Mouse (Mus musculus) lung, postnatal 10 days (tissue): ENCODE results near the gene Ano5.

Experiments
- DNase-seq: peaks from one replicate; pipeline ENCODE4 v3.0.0; 2021

Gene Ano5

GRCm38 (mm10) chr7:51510671-51511651 is at the start of gene Ano5:
Gene Ano5 (plus strand): TSS chr7:51511029.
- DNase-seq, result peak; percentile 45

GRCm38 (mm10) chr7:51499396-51499795 is 11.4 kb upstream of the Ano5 start:
- DNase-seq, result no peak

- no peak for DNase-seq
These were observed 6.9 kb upstream of the Ano5 start for GRCm38 (mm10) chr7:51503940-51504339.

GRCm38 (mm10) chr7:51510147-51510546 is 682 bp upstream of the Ano5 start:
- no peak for DNase-seq

- DNase-seq, result no peak
These were observed 28.5 kb downstream of the Ano5 start for GRCm38 (mm10) chr7:51539344-51539743.

- peak; percentile 5 for DNase-seq
These were observed 29.9 kb downstream of the Ano5 start for GRCm38 (mm10) chr7:51540736-51541135.

GRCm38 (mm10) chr7:51600021-51600420 is 89.2 kb downstream of the Ano5 start:
- DNase-seq, result no peak

- no peak for DNase-seq
These were observed 92.9 kb downstream of the Ano5 start for GRCm38 (mm10) chr7:51603741-51604140.

GRCm38 (mm10) chr7:51614404-51614803 is 103.6 kb downstream of the Ano5 start:
- no peak for DNase-seq

- no peak for DNase-seq
These were observed 107.1 kb downstream of the Ano5 start for GRCm38 (mm10) chr7:51617941-51618340.

GRCm38 (mm10) chr7:51618412-51618811 is 107.6 kb downstream of the Ano5 start:
- DNase-seq, result no peak

- no peak for DNase-seq
These were observed 109.1 kb downstream of the Ano5 start for GRCm38 (mm10) chr7:51619977-51620376.

- peak; percentile 63 for DNase-seq
These were observed 110.9 kb downstream of the Ano5 start, which contains the start of gene Slc17a6 for GRCm38 (mm10) chr7:51621694-51622145. Gene Slc17a6 (plus strand): TSS chr7:51622006.

- DNase-seq, result no peak
These were observed 111.4 kb downstream of the Ano5 start for GRCm38 (mm10) chr7:51622196-51622595.

GRCm38 (mm10) chr7:51622666-51623065 is 111.8 kb downstream of the Ano5 start:
- no peak for DNase-seq

GRCm38 (mm10) chr7:51624336-51624897 is 113.6 kb downstream of the Ano5 start:
- DNase-seq, result no peak

- no peak for DNase-seq
These were observed 114.3 kb downstream of the Ano5 start for GRCm38 (mm10) chr7:51625161-51625560.

GRCm38 (mm10) chr7:51625591-51626255 is 114.9 kb downstream of the Ano5 start:
- no peak for DNase-seq

GRCm38 (mm10) chr7:51626451-51627000 is 115.7 kb downstream of the Ano5 start:
- DNase-seq, result no peak

- no peak for DNase-seq
These were observed 116.3 kb downstream of the Ano5 start for GRCm38 (mm10) chr7:51627001-51627631.

GRCm38 (mm10) chr7:51627666-51628065 is 116.8 kb downstream of the Ano5 start:
- no peak for DNase-seq

- DNase-seq, result no peak
These were observed 117.5 kb downstream of the Ano5 start for GRCm38 (mm10) chr7:51628349-51628748.

GRCm38 (mm10) chr7:51629206-51629605 is 118.4 kb downstream of the Ano5 start:
- DNase-seq, result no peak
